ENCODE assay signal across 14 mouse cellular contexts in genomic region chr1:176944458-176945174, GRCm38 (mm10).
DNase-seq lines count a peak whose midpoint lies in the region; ATAC-seq and TF ChIP-seq lines count a peak whose summit lies in the region.
"Had no signal": no experiment of that assay in that cellular context is flagged by ENCODE, and none has a peak within 500 bp of the region (broad histone marks: within the 10 kb centered on the region; RNA-seq: fewer than 3 reads in every experiment).

No protein-coding gene starts in this region.

- no peaks in the 10 kb centered on the region for H3K27me3 ChIP-seq in liver, embryonic 15.5 days
- H3K27me3 ChIP-seq in liver, embryonic 12.5 days (replicated peaks): no peaks in the 10 kb centered on the region
- H3K27me3 ChIP-seq in neural tube, embryonic 15.5 days (replicated peaks): no peaks in the 10 kb centered on the region; the same call in 1 of the 2 replicates
- H3K27me3 ChIP-seq: hindbrain, embryonic 15.5 days; megakaryocyte, embryonic 14.5 days had no signal

- H3K27ac ChIP-seq in liver, embryonic 15.5 days (replicated peaks): 0 out of 2 replicates have a peak overlapping the region, but pooled peaks have one; percentile 9
- H3K27ac ChIP-seq in liver, embryonic 12.5 days: no peak overlapping the region
- H3K27ac ChIP-seq in neural tube, embryonic 15.5 days (replicated peaks): no peak overlapping the region
- H3K27ac ChIP-seq: gastrocnemius, adult 2 months; heart, embryonic 10.5 days; hindbrain, embryonic 15.5 days had no signal

- no peak overlapping the region for H3K9ac ChIP-seq in liver, embryonic 15.5 days
- H3K9ac ChIP-seq in liver, embryonic 12.5 days: no peak overlapping the region
- no peak overlapping the region for H3K9ac ChIP-seq in neural tube, embryonic 15.5 days (replicated peaks)
- H3K9ac ChIP-seq: hindbrain, embryonic 15.5 days; liver, postnatal 0 days had no signal

- no peak for TF ChIP-seq POLR2A in brain, embryonic 14.5 days (IDR thresholded peaks at IDR 0.05; ENCODE audit: borderline replicate concordance, extremely low read depth, insufficient read depth, insufficient read length, poor library complexity, severe bottlenecking)

- no peaks in the 10 kb centered on the region for H3K9me3 ChIP-seq in liver, embryonic 15.5 days (replicated peaks)
- H3K9me3 ChIP-seq in liver, embryonic 12.5 days (replicated peaks): no peaks in the 10 kb centered on the region
- H3K9me3 ChIP-seq in neural tube, embryonic 15.5 days (replicated peaks): no peaks in the 10 kb centered on the region
- H3K9me3 ChIP-seq: heart, embryonic 10.5 days; hindbrain, embryonic 15.5 days; megakaryocyte, embryonic 14.5 days had no signal

- no peaks in the 10 kb centered on the region for H3K36me3 ChIP-seq in liver, embryonic 15.5 days (replicated peaks)
- no peaks in the 10 kb centered on the region for H3K36me3 ChIP-seq in liver, embryonic 12.5 days
- no peaks in the 10 kb centered on the region for H3K36me3 ChIP-seq in neural tube, embryonic 15.5 days
- H3K36me3 ChIP-seq: heart, embryonic 10.5 days; hindbrain, embryonic 15.5 days had no signal

- no peak overlapping the region for H3K4me2 ChIP-seq in liver, embryonic 15.5 days
- H3K4me2 ChIP-seq in liver, embryonic 12.5 days: no peak overlapping the region
- no peak overlapping the region for H3K4me2 ChIP-seq in neural tube, embryonic 15.5 days
- H3K4me2 ChIP-seq: hindbrain, embryonic 15.5 days had no signal

- peak; percentile 65 for DNase-seq in brain, embryonic 14.5 days (ENCODE audit: low read depth)
- peak; percentile 54 for DNase-seq in thymus, postnatal 25 days
- no peak for DNase-seq in testis, postnatal 14 days (ENCODE audit: low spot score)
- no peak for DNase-seq in left cerebral cortex, postnatal 25 days (ENCODE audit: low spot score in 2 of 2)
- DNase-seq: adrenal gland, adult 8-10 months; gastrocnemius, adult 2 months; liver, postnatal 0 days had no signal

- no peak overlapping the region for H3K4me3 ChIP-seq in liver, embryonic 15.5 days (replicated peaks)
- H3K4me3 ChIP-seq in liver, embryonic 12.5 days: no peak overlapping the region
- no peak overlapping the region for H3K4me3 ChIP-seq in neural tube, embryonic 15.5 days (replicated peaks)
- H3K4me3 ChIP-seq: gastrocnemius, adult 2 months; heart, embryonic 10.5 days; hindbrain, embryonic 15.5 days; megakaryocyte, embryonic 14.5 days had no signal

- peaks cover 32% of the 10 kb centered on the region for H3K4me1 ChIP-seq in liver, embryonic 15.5 days (replicated peaks)
- H3K4me1 ChIP-seq in liver, embryonic 12.5 days: peaks cover 61% of the 10 kb centered on the region
- H3K4me1 ChIP-seq in neural tube, embryonic 15.5 days: peaks cover 14% of the 10 kb centered on the region
- H3K4me1 ChIP-seq: heart, embryonic 10.5 days had no signal

- no peak for ATAC-seq in liver, embryonic 15.5 days (ENCODE audit: insufficient read depth)
- no peak for ATAC-seq in liver, embryonic 12.5 days
- ATAC-seq in inflammation-experienced regulatory T-cells, adult 6 months: peak; percentile 16
- no peak for ATAC-seq in neural tube, embryonic 15.5 days (ENCODE audit: low FRiP score)
- ATAC-seq: liver, postnatal 0 days had no signal

- WGBS in liver, embryonic 15.5 days (ENCODE audit: insufficient replicate concordance): 75% methylated on average over 8 of the region's 8 CpGs
- 77% methylated on average over 8 of the region's 8 CpGs for WGBS in liver, embryonic 12.5 days (ENCODE audit: insufficient replicate concordance)
- 61% methylated on average over 8 of the region's 8 CpGs for WGBS in neural tube, embryonic 15.5 days

- TF ChIP-seq CTCF in brain, embryonic 14.5 days (IDR thresholded peaks at IDR 0.05; ENCODE audit: borderline replicate concordance, extremely low read depth, insufficient read depth, insufficient read length): no peak

- intact Hi-C loops in left cerebral cortex, postnatal 25 days (cut with DNase I): no loop called here

Comparison
In these comparisons a context has a peak if more than half of its experiments do, and no peak if none do; other contexts are left out.
1. DNase-seq: peak in brain, embryonic 14.5 days (single experiment) and thymus, postnatal 25 days (single experiment); none in testis, postnatal 14 days (single experiment) and left cerebral cortex, postnatal 25 days (0 of 2).